Mouse (Mus musculus) stomach, embryonic 15.5 days (tissue): ENCODE measurements at regions not wholly inside any gene's neighbourhood (a gene's known extent, or its start where the extent isn't known, plus 50 kb on each side); places are given as distances from the start of the nearest gene placed in this dataset.

Source experiments
- ATAC-seq: fragments of 200-750 bp; cut with Nextera tagmentation; 2 replicates; pipeline ENCODE4 v1.8.0; 2017; ENCODE audit warnings: low read depth, moderate number of reproducible peaks, moderate TSS enrichment; ENCODE audit not compliant: insufficient read depth, low FRiP score
- H3K27ac ChIP-seq: fragments of 300-500 bp; sonication (generic); 2 replicates; pipeline ENCODE4 v1.5.1; 2015; ENCODE audit warnings: mild to moderate bottlenecking, inconsistent platforms
- H3K27me3 ChIP-seq: fragments of 300-500 bp; sonication (generic); replicated peaks from 2 replicates; pipeline ENCODE4 v1.6.1; 2015; ENCODE audit warnings: inconsistent platforms
- H3K36me3 ChIP-seq: fragments of 300-500 bp; sonication (generic); 2 replicates; pipeline ENCODE4 v1.6.1; 2015; ENCODE audit warnings: inconsistent platforms
- H3K4me1 ChIP-seq: fragments of 300-500 bp; sonication (generic); 2 replicates; pipeline ENCODE4 v1.6.1; 2015; ENCODE audit warnings: inconsistent platforms
- H3K4me2 ChIP-seq: fragments of 300-500 bp; sonication (generic); 2 replicates; pipeline ENCODE4 v1.6.1; 2015; ENCODE audit warnings: mild to moderate bottlenecking, inconsistent platforms
- H3K4me3 ChIP-seq: fragments of 300-500 bp; sonication (generic); replicated peaks from 2 replicates; pipeline ENCODE4 v1.5.1; 2015; ENCODE audit warnings: inconsistent platforms
- H3K9ac ChIP-seq: fragments of 300-500 bp; sonication (generic); 2 replicates; pipeline ENCODE4 v1.6.1; 2015; ENCODE audit warnings: inconsistent platforms
- H3K9me3 ChIP-seq: fragments of 300-500 bp; sonication (generic); 2 replicates; pipeline ENCODE4 v1.6.1; 2016; ENCODE audit warnings: inconsistent platforms
- whole genome bisulfite sequencing: fragments of 180-500 bp; shearing (Covaris S2); methylation state at CpG from one replicate; pipeline ENCODE4 v1.1.7; 2015; 5-methylcytosine and 5-hydroxymethylcytosine counted together

GRCm38 (mm10) chr2:92712266-92713144 is 113.0 kb downstream of the Chst1 start:
- Histone ChIP-seq H3K9me3 (no peaks in the 10 kb centered on the region), H3K27me3 (no peaks in the 10 kb centered on the region), H3K27ac (no peak overlapping the region), H3K9ac (no peak overlapping the region), H3K4me2 (no peak overlapping the region), H3K36me3 (no peaks in the 10 kb centered on the region), H3K4me1 (no peaks in the 10 kb centered on the region), H3K4me3 (no peak overlapping the region)
- ATAC-seq, result no peak
- 59% methylated on average over 11 of the region's 11 CpGs for WGBS

- 81% methylated on average over 3 of the region's 3 CpGs for WGBS
- ATAC-seq, result no peak
- Histone ChIP-seq H3K9me3 (no peaks in the 10 kb centered on the region), H3K9ac (no peak overlapping the region), H3K4me1 (no peaks in the 10 kb centered on the region), H3K27me3 (no peaks in the 10 kb centered on the region), H3K4me3 (no peak overlapping the region), H3K4me2 (no peak overlapping the region), H3K36me3 (no peaks in the 10 kb centered on the region), H3K27ac (no peak overlapping the region)
Observed at GRCm38 (mm10) chr2:92717706-92718105, 118.2 kb downstream of the Chst1 start.

GRCm38 (mm10) chr2:92721951-92722350 is 122.4 kb downstream of the Chst1 start:
- H3K36me3 ChIP-seq, result no peaks in the 10 kb centered on the region
- ATAC-seq, result no peak
- H3K4me2 ChIP-seq, result no peak overlapping the region
- no peaks in the 10 kb centered on the region for H3K27me3 ChIP-seq
- no peak overlapping the region for H3K27ac ChIP-seq
- 86% methylated on average over 3 of the region's 3 CpGs for WGBS
- H3K9ac ChIP-seq, result no peak overlapping the region
- H3K4me3 ChIP-seq, result no peak overlapping the region
- H3K4me1 ChIP-seq, result peaks cover 4% of the 10 kb centered on the region; the same call in 1 of the 2 replicates
- H3K9me3 ChIP-seq, result no peaks in the 10 kb centered on the region

GRCm38 (mm10) chr2:92723618-92724263 is 124.2 kb downstream of the Chst1 start:
- Histone ChIP-seq H3K4me2 (no peak overlapping the region), H3K9me3 (no peaks in the 10 kb centered on the region), H3K4me1 (peaks cover 8% of the 10 kb centered on the region; the same call in 1 of the 2 replicates), H3K4me3 (no peak overlapping the region), H3K36me3 (no peaks in the 10 kb centered on the region), H3K9ac (no peak overlapping the region), H3K27me3 (no peaks in the 10 kb centered on the region), H3K27ac (no peak overlapping the region)
- ATAC-seq, result no peak
- WGBS, result 44% methylated on average over 9 of the region's 9 CpGs

GRCm38 (mm10) chr2:92726640-92727039 is 127.1 kb downstream of the Chst1 start:
- Histone ChIP-seq H3K36me3 (no peaks in the 10 kb centered on the region), H3K27me3 (no peaks in the 10 kb centered on the region), H3K9me3 (no peaks in the 10 kb centered on the region), H3K9ac (no peak overlapping the region), H3K4me1 (peaks cover 8% of the 10 kb centered on the region; the same call in 1 of the 2 replicates), H3K4me2 (no peak overlapping the region), H3K4me3 (no peak overlapping the region), H3K27ac (no peak overlapping the region)
- WGBS, result 64% methylated on average over 7 of the region's 7 CpGs
- no peak for ATAC-seq

GRCm38 (mm10) chr2:92727241-92727640 is 127.7 kb downstream of the Chst1 start:
- 93% methylated on average over 2 of the region's 2 CpGs for WGBS
- H3K27me3 ChIP-seq, result no peaks in the 10 kb centered on the region
- no peaks in the 10 kb centered on the region for H3K9me3 ChIP-seq
- no peak overlapping the region for H3K9ac ChIP-seq
- H3K4me1 ChIP-seq, result peaks cover 8% of the 10 kb centered on the region; the same call in 1 of the 2 replicates
- H3K4me3 ChIP-seq, result no peak overlapping the region
- no peak overlapping the region for H3K4me2 ChIP-seq
- H3K27ac ChIP-seq, result no peak overlapping the region
- no peaks in the 10 kb centered on the region for H3K36me3 ChIP-seq
- ATAC-seq, result no peak

- Histone ChIP-seq H3K9me3 (no peaks in the 10 kb centered on the region), H3K4me2 (no peak overlapping the region), H3K27me3 (no peaks in the 10 kb centered on the region), H3K27ac (no peak overlapping the region), H3K36me3 (no peaks in the 10 kb centered on the region), H3K4me1 (peaks cover 8% of the 10 kb centered on the region; the same call in 1 of the 2 replicates), H3K9ac (no peak overlapping the region), H3K4me3 (no peak overlapping the region)
- whole genome bisulfite sequencing, result 87% methylated on average over 3 of the region's 3 CpGs
- ATAC-seq, result no peak
Observed at GRCm38 (mm10) chr2:92728388-92728787, 128.9 kb downstream of the Chst1 start.

GRCm38 (mm10) chr2:92730371-92730770 is 130.9 kb downstream of the Chst1 start:
- Histone ChIP-seq H3K27ac (no peak overlapping the region), H3K4me3 (no peak overlapping the region), H3K36me3 (no peaks in the 10 kb centered on the region), H3K4me1 (peaks cover 8% of the 10 kb centered on the region; the same call in 1 of the 2 replicates), H3K9me3 (no peaks in the 10 kb centered on the region), H3K4me2 (no peak overlapping the region), H3K9ac (no peak overlapping the region), H3K27me3 (no peaks in the 10 kb centered on the region)
- 85% methylated on average over 6 of the region's 6 CpGs for WGBS
- no peak for ATAC-seq

- Histone ChIP-seq H3K36me3 (no peaks in the 10 kb centered on the region), H3K4me1 (no peaks in the 10 kb centered on the region), H3K9ac (no peak overlapping the region), H3K27ac (no peak overlapping the region), H3K4me3 (no peak overlapping the region), H3K9me3 (no peaks in the 10 kb centered on the region), H3K27me3 (no peaks in the 10 kb centered on the region), H3K4me2 (no peak overlapping the region)
- no peak for ATAC-seq
- WGBS, result 66% methylated on average over 1 of the region's 1 CpGs
Observed at GRCm38 (mm10) chr2:92733403-92733802, 133.9 kb downstream of the Chst1 start.

- no peak overlapping the region for H3K9ac ChIP-seq
- no peaks in the 10 kb centered on the region for H3K9me3 ChIP-seq
- WGBS, result 80% methylated on average over 5 of the region's 5 CpGs
- ATAC-seq, result no peak
- H3K4me2 ChIP-seq, result no peak overlapping the region
- H3K27ac ChIP-seq, result no peak overlapping the region
- H3K36me3 ChIP-seq, result no peaks in the 10 kb centered on the region
- no peaks in the 10 kb centered on the region for H3K4me1 ChIP-seq
- no peak overlapping the region for H3K4me3 ChIP-seq
- H3K27me3 ChIP-seq, result no peaks in the 10 kb centered on the region
Observed at GRCm38 (mm10) chr2:92735784-92736183, 136.3 kb downstream of the Chst1 start.

- 61% methylated on average over 1 of the region's 1 CpGs for WGBS
- no peaks in the 10 kb centered on the region for H3K27me3 ChIP-seq
- ATAC-seq, result no peak
Observed at GRCm38 (mm10) chr2:92737301-92737700, 137.8 kb downstream of the Chst1 start.

GRCm38 (mm10) chr2:92739576-92739975 is 140.1 kb downstream of the Chst1 start:
- no peaks in the 10 kb centered on the region for H3K36me3 ChIP-seq

More at GRCm38 (mm10) chr2:92737301-92737700, 137.8 kb downstream of the Chst1 start:
- no peak overlapping the region for H3K27ac ChIP-seq
- no peak overlapping the region for H3K4me2 ChIP-seq
- no peak overlapping the region for H3K4me3 ChIP-seq
- no peaks in the 10 kb centered on the region for H3K9me3 ChIP-seq
- 0 out of 2 replicates have a peak, but pooled peaks cover 2% of the 10 kb centered on the region for H3K4me1 ChIP-seq
- no peak overlapping the region for H3K9ac ChIP-seq
- H3K36me3 ChIP-seq, result no peaks in the 10 kb centered on the region

More at GRCm38 (mm10) chr2:92739576-92739975, 140.1 kb downstream of the Chst1 start:
- Histone ChIP-seq H3K9ac (no peak overlapping the region), H3K4me1 (0 out of 2 replicates have a peak, but pooled peaks cover 2% of the 10 kb centered on the region), H3K9me3 (no peaks in the 10 kb centered on the region), H3K27me3 (no peaks in the 10 kb centered on the region), H3K27ac (no peak overlapping the region), H3K4me3 (no peak overlapping the region), H3K4me2 (no peak overlapping the region)
- no peak for ATAC-seq
- WGBS, result 75% methylated on average over 4 of the region's 4 CpGs
